Mouse (Mus musculus) myocyte (in vitro differentiated cells): Measurements from ENCODE around the gene Xrra1.

ENCODE experiments used
- E2F4 ChIP-seq: IDR thresholded peaks from one replicate; pipeline ENCODE4 v1.6.1; 2011; ENCODE audit warnings: mild to moderate bottlenecking, control low read depth, moderate library complexity; ENCODE audit not compliant: insufficient read depth
- MYOG ChIP-seq, 3 experiments: IDR thresholded peaks; one replicate each; pipeline ENCODE4 v1.6.1; 2011; ENCODE audit warnings: control low read depth in 2 of 3, low read depth in 2 of 3, mild to moderate bottlenecking in 2 of 3; ENCODE audit not compliant: insufficient read length in 2 of 3, control insufficient read depth in 1 of 3, insufficient read depth in 1 of 3
- POLR2A ChIP-seq: IDR thresholded peaks from one replicate; pipeline ENCODE4 v1.6.1; 2011; ENCODE audit warnings: low read depth, mild to moderate bottlenecking, control low read depth, moderate library complexity; ENCODE audit not compliant: insufficient read length
- POLR2AphosphoS2 ChIP-seq: IDR thresholded peaks from one replicate; pipeline ENCODE4 v1.6.1; 2011; ENCODE audit warnings: low read depth, control low read depth; ENCODE audit not compliant: insufficient read length

DNA sequence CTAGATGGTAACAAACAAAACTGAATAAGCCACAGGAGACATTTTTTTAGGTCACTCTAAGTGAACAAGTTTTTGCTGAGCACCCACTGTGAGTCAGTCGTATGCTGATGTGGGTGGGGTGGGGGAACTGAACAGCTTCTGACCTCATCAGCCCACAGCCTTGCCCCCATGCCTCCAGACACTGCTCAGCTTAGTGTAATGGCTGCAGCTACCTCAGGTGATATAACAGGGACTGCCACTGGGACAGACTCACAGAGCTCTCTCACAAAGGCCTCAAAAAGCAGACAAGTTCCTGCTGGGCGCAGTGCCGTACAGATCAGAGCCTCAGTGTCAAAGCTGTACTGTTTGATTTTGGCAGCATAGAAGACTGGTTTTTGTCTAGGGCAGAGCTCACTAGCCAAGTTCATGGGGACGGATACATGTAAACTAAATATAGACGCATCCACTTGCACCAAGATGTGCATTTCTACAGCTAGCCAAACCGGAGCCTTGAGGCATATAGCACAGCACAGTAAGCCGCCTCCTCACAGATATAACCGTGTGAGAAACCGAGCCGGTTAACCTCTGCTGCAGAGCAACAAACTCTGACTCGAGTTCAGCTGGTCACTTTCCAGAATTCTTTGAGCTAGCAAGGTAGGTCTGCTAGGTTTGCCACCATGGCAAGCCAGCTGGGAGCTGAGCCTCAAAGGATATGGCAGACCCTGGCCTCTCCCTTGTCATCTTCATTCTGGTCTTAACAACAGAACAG, 44.2 kb downstream of the Xrra1 start:
- TF ChIP-seq POLR2A (no peak), POLR2AphosphoS2 (no peak), MYOG (IDR thresholded peaks at IDR 0.05; ENCODE audit: control insufficient read depth in 1 of 3, insufficient read depth in 1 of 3, insufficient read length in 2 of 3, low read depth in 2 of 3) (no peak), E2F4 (no peak)
